13 mouse cellular contexts compared by ENCODE assay signal in the genomic region with DNA sequence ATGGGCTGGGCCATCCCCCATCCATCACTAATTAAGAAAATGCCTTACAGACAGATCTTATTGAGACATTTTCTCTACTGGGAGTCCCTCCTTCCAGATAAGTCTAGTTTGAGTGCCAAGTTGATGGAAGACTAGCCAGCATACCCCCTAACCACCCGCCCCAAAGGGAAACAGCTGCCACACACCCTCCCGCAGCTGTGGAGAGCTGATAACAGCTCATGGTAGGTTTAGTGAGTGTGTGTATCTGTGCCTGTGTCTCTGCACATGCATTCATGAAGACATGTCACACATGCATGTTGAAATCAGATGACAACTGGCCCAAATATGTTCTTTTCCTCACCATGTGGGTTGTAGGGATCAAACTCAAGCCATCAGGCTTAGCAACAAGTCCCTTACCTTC. TPM values are rescaled to one million over a fixed set of nuclear protein-coding genes. Genes with fewer than 3 reads are reported as not detected.
A peak's percentile ranks its signal among the peaks of the same experiment; 100 is the strongest.
DNase-seq lines count a peak whose midpoint lies in the region; ATAC-seq and TF ChIP-seq lines count a peak whose summit lies in the region.
"Had no signal": no experiment of that assay in that cellular context is flagged by ENCODE, and none has a peak within 500 bp of the region (broad histone marks: within the 10 kb centered on the region; RNA-seq: fewer than 3 reads in every experiment).

No protein-coding gene starts in this region.

- no peaks in the 10 kb centered on the region for H3K9me3 ChIP-seq in embryonic facial prominence, embryonic 14.5 days (ENCODE audit: control insufficient read depth, low read length)
- H3K9me3 ChIP-seq in embryonic facial prominence, embryonic 10.5 days, result no peaks in the 10 kb centered on the region
- H3K9me3 ChIP-seq in liver, embryonic 11.5 days (ENCODE audit: control insufficient read depth, low read length), result no peaks in the 10 kb centered on the region
- H3K9me3 ChIP-seq: embryonic facial prominence, embryonic 12.5 days; heart, embryonic 13.5 days had no signal

- H3K27me3 ChIP-seq in embryonic facial prominence, embryonic 14.5 days (replicated peaks; ENCODE audit: control insufficient read depth, insufficient read depth, low read length), result no peaks in the 10 kb centered on the region
- no peaks in the 10 kb centered on the region for H3K27me3 ChIP-seq in embryonic facial prominence, embryonic 10.5 days (replicated peaks; ENCODE audit: low read depth, poor library complexity, severe bottlenecking)
- H3K27me3 ChIP-seq in liver, embryonic 11.5 days (replicated peaks; ENCODE audit: control insufficient read depth, insufficient read depth, low read length), result no peaks in the 10 kb centered on the region
- H3K27me3 ChIP-seq: embryonic facial prominence, embryonic 12.5 days; heart, embryonic 13.5 days had no signal

- DNase-seq in embryonic facial prominence, embryonic 14.5 days (ENCODE audit: low spot score), result peak; percentile 20
- no peak for DNase-seq in embryonic facial prominence, embryonic 10.5 days (ENCODE audit: low spot score)
- DNase-seq in liver, embryonic 11.5 days (ENCODE audit: low spot score), result peak; percentile 57
- DNase-seq in spleen, postnatal 36 days (ENCODE audit: low spot score in 2 of 2), result peak; percentile 71 to 84
- no peak for DNase-seq in left cerebral cortex, adult 9 months (ENCODE audit: low spot score in 2 of 2)
- DNase-seq in cerebellum, adult 11 months, result no peak
- DNase-seq in urinary bladder, adult 18-20 months (ENCODE audit: low spot score in 2 of 2), result no peak
- DNase-seq: adrenal gland, postnatal 10 days; cerebellum, adult 8-10 months; kidney, postnatal 14 days had no signal

- TF ChIP-seq CTCF in bone marrow, adult 2 months (IDR thresholded peaks at IDR 0.05; ENCODE audit: control insufficient read depth, insufficient read depth, low read length), result no peak

- no peak overlapping the region for H3K27ac ChIP-seq in embryonic facial prominence, embryonic 14.5 days (replicated peaks; ENCODE audit: low read depth, low read length)
- no peak overlapping the region for H3K27ac ChIP-seq in embryonic facial prominence, embryonic 10.5 days (replicated peaks)
- peak overlapping the region; percentile 82 for H3K27ac ChIP-seq in bone marrow, adult 2 months (ENCODE audit: control insufficient read depth, insufficient read depth, low read depth, low read length, poor library complexity)
- H3K27ac ChIP-seq in liver, embryonic 11.5 days (ENCODE audit: low read depth, low read length), result peak overlapping the region; percentile 60; the same call in 1 of the 2 replicates
- H3K27ac ChIP-seq: embryonic facial prominence, embryonic 12.5 days; heart, embryonic 13.5 days had no signal

- H3K4me1 ChIP-seq in embryonic facial prominence, embryonic 14.5 days (ENCODE audit: control insufficient read depth, insufficient read depth, low read length), result no peaks in the 10 kb centered on the region
- peaks cover 10% of the 10 kb centered on the region for H3K4me1 ChIP-seq in embryonic facial prominence, embryonic 10.5 days
- H3K4me1 ChIP-seq in bone marrow, adult 2 months (ENCODE audit: control insufficient read depth, insufficient read depth, low read length), result peaks cover 8% of the 10 kb centered on the region
- H3K4me1 ChIP-seq in liver, embryonic 11.5 days (replicated peaks; ENCODE audit: control insufficient read depth, insufficient read depth, low read length), result peaks cover 31% of the 10 kb centered on the region
- H3K4me1 ChIP-seq: embryonic facial prominence, embryonic 12.5 days had no signal

- ATAC-seq in embryonic facial prominence, embryonic 14.5 days (ENCODE audit: low read depth), result no peak
- ATAC-seq in liver, embryonic 11.5 days (replicated peaks; ENCODE audit: low FRiP score), result peak; percentile 98

- no peak for TF ChIP-seq POLR2A in bone marrow, adult 2 months (IDR thresholded peaks at IDR 0.05; ENCODE audit: borderline replicate concordance, control insufficient read depth, low read depth, low read length)

- H3K36me3 ChIP-seq in embryonic facial prominence, embryonic 14.5 days (ENCODE audit: control insufficient read depth, insufficient read depth, low read length), result no peaks in the 10 kb centered on the region
- H3K36me3 ChIP-seq in embryonic facial prominence, embryonic 10.5 days (replicated peaks), result no peaks in the 10 kb centered on the region
- no peaks in the 10 kb centered on the region for H3K36me3 ChIP-seq in liver, embryonic 11.5 days (ENCODE audit: control insufficient read depth, insufficient read depth, low read length)
- H3K36me3 ChIP-seq: embryonic facial prominence, embryonic 12.5 days; heart, embryonic 13.5 days had no signal

- no peak overlapping the region for H3K4me2 ChIP-seq in embryonic facial prominence, embryonic 14.5 days (ENCODE audit: low read depth, low read length)
- H3K4me2 ChIP-seq in liver, embryonic 11.5 days, result peak overlapping the region; percentile 26; the same call in 1 of the 2 replicates
- H3K4me2 ChIP-seq: embryonic facial prominence, embryonic 12.5 days; heart, embryonic 13.5 days had no signal

- 59% methylated on average over 2 of the region's 2 CpGs for WGBS in embryonic facial prominence, embryonic 14.5 days
- 85% methylated on average over 2 of the region's 2 CpGs for WGBS in embryonic facial prominence, embryonic 10.5 days
- 29% methylated on average over 2 of the region's 2 CpGs for WGBS in bone marrow, adult 2 months
- 9% methylated on average over 2 of the region's 2 CpGs for WGBS in liver, embryonic 11.5 days

- no peak overlapping the region for H3K4me3 ChIP-seq in embryonic facial prominence, embryonic 14.5 days (ENCODE audit: low read depth, low read length)
- H3K4me3 ChIP-seq in embryonic facial prominence, embryonic 10.5 days, result no peak overlapping the region
- H3K4me3 ChIP-seq in bone marrow, adult 2 months (replicated peaks; ENCODE audit: control insufficient read depth, low read depth, low read length), result no peak overlapping the region
- no peak overlapping the region for H3K4me3 ChIP-seq in liver, embryonic 11.5 days (ENCODE audit: low read depth, low read length)
- H3K4me3 ChIP-seq: embryonic facial prominence, embryonic 12.5 days; heart, embryonic 13.5 days had no signal

- H3K9ac ChIP-seq in embryonic facial prominence, embryonic 14.5 days (ENCODE audit: low read depth, low read length), result no peak overlapping the region
- H3K9ac ChIP-seq in liver, embryonic 11.5 days (ENCODE audit: low read depth, low read length), result no peak overlapping the region
- H3K9ac ChIP-seq: embryonic facial prominence, embryonic 12.5 days; heart, embryonic 13.5 days had no signal

RNA-seq across cellular contexts. Expression of a gene that starts 40.5 kb away (rescaled TPM):
- 36.2 and 38.3 TPM in 2 replicates for polyA plus RNA-seq in embryonic facial prominence, embryonic 14.5 days (2014; fragmentation: Nextera tagmentation; extraction: Ambion mirVana)
- 30.8 and 32.4 TPM in 2 replicates for polyA plus RNA-seq in embryonic facial prominence, embryonic 10.5 days (2016; fragmentation: Nextera tagmentation; extraction: Ambion mirVana)
- polyA plus RNA-seq in bone marrow, adult 2 months (2011; ENCODE audit: insufficient read depth, insufficient read length, low replicate concordance, missing spikeins), result 2.1 and 4.7 TPM in 2 replicates
- polyA plus RNA-seq in liver, embryonic 11.5 days (2014; fragmentation: Nextera tagmentation; extraction: Ambion mirVana), result 19.9 and 26.0 TPM in 2 replicates

Comparison
In these comparisons a context has a peak if more than half of its experiments do, and no peak if none do; other contexts are left out.
1. DNase-seq: peak in embryonic facial prominence, embryonic 14.5 days (single experiment), liver, embryonic 11.5 days (single experiment) and spleen, postnatal 36 days (2 of 2); none in embryonic facial prominence, embryonic 10.5 days (single experiment), left cerebral cortex, adult 9 months (0 of 2), cerebellum, adult 11 months (single experiment) and urinary bladder, adult 18-20 months (0 of 2).
2. H3K27ac ChIP-seq: peak in bone marrow, adult 2 months (single experiment) and liver, embryonic 11.5 days (single experiment); none in embryonic facial prominence, embryonic 14.5 days (single experiment) and embryonic facial prominence, embryonic 10.5 days (single experiment).